Mouse (Mus musculus): ENCODE results near the gene Magix.
"Not testable (repeated sequence)": the region's sequence is repeated elsewhere in the genome, so short reads cannot be mapped to it uniquely, and the experiment has no call there.

- TF ChIP-seq CTCF (IDR thresholded peaks at IDR 0.05; ENCODE audit: low read depth, low read length); EP300 (IDR thresholded peaks at IDR 0.05; ENCODE audit: insufficient read depth, low read depth, low read length): not testable (repeated sequence)
- peak; percentile 63 for TF ChIP-seq POLR2A (IDR thresholded peaks at IDR 0.05; ENCODE audit: insufficient read depth, low read length)
Measured at GRCm38 (mm10) chrX:7714135-7714899, 33.3 kb upstream of the Magix start, which contains the start of gene Wdr45.

All from ES-Bruce4 (cell line).